Mouse (Mus musculus): ENCODE data around the gene Spata9.

DNA sequence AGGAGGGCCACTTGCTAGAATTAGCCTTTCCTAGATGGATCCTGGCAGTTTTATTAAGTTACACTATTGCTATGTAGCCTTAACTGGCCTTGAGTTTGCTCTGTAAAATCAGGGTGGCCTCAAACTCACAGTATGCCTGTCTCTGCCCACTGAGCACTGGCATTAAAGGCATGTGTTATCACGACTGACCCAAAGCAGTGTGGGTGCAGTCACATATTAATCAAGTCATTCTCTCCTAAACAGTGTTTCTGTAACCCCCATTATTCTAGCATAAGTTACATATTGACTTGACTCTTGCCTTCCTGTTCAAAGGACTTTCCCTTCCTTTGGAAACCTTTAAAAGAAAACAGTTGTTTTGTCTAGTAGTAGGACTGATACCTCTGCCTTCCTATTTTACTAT is 75.5 kb downstream of the Spata9 start:
- TF ChIP-seq GATA1 (IDR thresholded peaks at IDR 0.05; ENCODE audit: low read length) (no peak), TAL1 (IDR thresholded peaks at IDR 0.05; ENCODE audit: low read length) (no peak)

Measured in erythroblast, embryonic 14.5 days (primary cell).